In genomic region chr11:103281784-103282183, GRCm38 (mm10) we compare ENCODE assay signal across 17 mouse cellular contexts. TPM values are rescaled to one million over a fixed set of nuclear protein-coding genes. Genes with fewer than 3 reads are reported as not detected.
DNase-seq lines count a peak whose midpoint lies in the region; ATAC-seq and TF ChIP-seq lines count a peak whose summit lies in the region.
"Had no signal": no experiment of that assay in that cellular context is flagged by ENCODE, and none has a peak within 500 bp of the region (broad histone marks: within the 10 kb centered on the region; RNA-seq: fewer than 3 reads in every experiment).

No protein-coding gene starts in this region.

- H3K9ac ChIP-seq in liver, adult 2 months (ENCODE audit: low read depth, low read length): no peak overlapping the region
- no peak overlapping the region for H3K9ac ChIP-seq in liver, embryonic 12.5 days
- H3K9ac ChIP-seq: hindbrain, embryonic 15.5 days; midbrain, embryonic 13.5 days had no signal

- WGBS in liver, adult 2 months: 57% methylated on average over 7 of the region's 7 CpGs
- 18% methylated on average over 7 of the region's 7 CpGs for WGBS in liver, embryonic 12.5 days (ENCODE audit: insufficient replicate concordance)

- intact Hi-C loops in gastrocnemius, adult 2 months (cut with DNase I): no loop called here

- no peaks in the 10 kb centered on the region for H3K4me1 ChIP-seq in liver, adult 2 months (ENCODE audit: control insufficient read depth, insufficient read depth, low read length)
- H3K4me1 ChIP-seq in liver, embryonic 12.5 days: no peaks in the 10 kb centered on the region
- H3K4me1 ChIP-seq: hindbrain, embryonic 15.5 days; midbrain, embryonic 13.5 days had no signal

- TF ChIP-seq POLR2A in liver, adult 2 months (IDR thresholded peaks at IDR 0.05; ENCODE audit: extremely low read depth, insufficient read depth, low read length): no peak

- no peak for ATAC-seq in liver, embryonic 12.5 days
- peak; percentile 87 for ATAC-seq in common myeloid progenitor, adult 5-6 weeks (replicated peaks; ENCODE audit: low read depth, poor library complexity, severe bottlenecking)
- peak; percentile 87 for ATAC-seq in megakaryocyte progenitor cell, adult 5-6 weeks (replicated peaks; ENCODE audit: poor library complexity)
- ATAC-seq: intestine, embryonic 16.5 days; midbrain, embryonic 13.5 days had no signal

- TF ChIP-seq CTCF in gastrocnemius, adult 2 months (IDR thresholded peaks at IDR 0.05): no peak
- TF ChIP-seq CTCF in liver, adult 2 months (IDR thresholded peaks at IDR 0.05; ENCODE audit: low read depth, low read length): no peak

- DNase-seq in gastrocnemius, adult 2 months: peak; percentile 48
- no peak for DNase-seq in gastrocnemius, postnatal 25 days
- DNase-seq in liver, adult 2 months (ENCODE audit: extremely low read depth, low read depth, low spot score): peak; percentile 38
- DNase-seq in thymus, postnatal 25 days: no peak
- no peak for DNase-seq in B cell, adult 2 months
- DNase-seq: adrenal gland, postnatal 14 days; cerebellum, adult 8-10 months; heart, postnatal 14 days; thymus, postnatal 4 days had no signal

- no peak overlapping the region for H3K4me3 ChIP-seq in gastrocnemius, adult 2 months
- H3K4me3 ChIP-seq in liver, adult 2 months (ENCODE audit: insufficient read depth, low read depth, low read length): no peak overlapping the region
- H3K4me3 ChIP-seq in liver, embryonic 12.5 days: no peak overlapping the region
- H3K4me3 ChIP-seq: hindbrain, embryonic 15.5 days; layer of hippocampus, adult 2 months; midbrain, embryonic 13.5 days had no signal

- H3K27me3 ChIP-seq in liver, adult 2 months (ENCODE audit: control insufficient read depth, insufficient read depth, low read length): no peaks in the 10 kb centered on the region
- peaks cover 21% of the 10 kb centered on the region; the same call in 1 of the 2 replicates for H3K27me3 ChIP-seq in liver, embryonic 12.5 days (replicated peaks)
- H3K27me3 ChIP-seq: hindbrain, embryonic 15.5 days; midbrain, embryonic 13.5 days had no signal

- no peaks in the 10 kb centered on the region for H3K36me3 ChIP-seq in liver, adult 2 months (ENCODE audit: control insufficient read depth, insufficient read depth, low read length)
- no peaks in the 10 kb centered on the region for H3K36me3 ChIP-seq in liver, embryonic 12.5 days
- H3K36me3 ChIP-seq: hindbrain, embryonic 15.5 days; midbrain, embryonic 13.5 days had no signal

- H3K4me2 ChIP-seq in liver, embryonic 12.5 days: no peak overlapping the region
- H3K4me2 ChIP-seq: hindbrain, embryonic 15.5 days; midbrain, embryonic 13.5 days had no signal

- peak overlapping the region; percentile 60 for H3K27ac ChIP-seq in gastrocnemius, adult 2 months
- no peak overlapping the region for H3K27ac ChIP-seq in liver, adult 2 months (replicated peaks; ENCODE audit: insufficient read depth, low read depth, low read length)
- no peak overlapping the region for H3K27ac ChIP-seq in liver, embryonic 12.5 days
- H3K27ac ChIP-seq: hindbrain, embryonic 15.5 days; kidney, postnatal 0 days; layer of hippocampus, adult 2 months; midbrain, embryonic 13.5 days had no signal

- H3K79me2 ChIP-seq in liver, adult 2 months (ENCODE audit: control insufficient read depth, insufficient read depth, low read length): no peaks in the 10 kb centered on the region

- no peaks in the 10 kb centered on the region for H3K9me3 ChIP-seq in liver, embryonic 12.5 days (replicated peaks)
- H3K9me3 ChIP-seq: hindbrain, embryonic 15.5 days; midbrain, embryonic 13.5 days had no signal

RNA-seq across cellular contexts. Expression of gene Map3k14, which starts 14.5 kb away (rescaled TPM):
- total RNA-seq in gastrocnemius, adult 2 months (2021): 1 to 10 TPM; 4.1 to 4.2 TPM
- 1 to 10 TPM; 2.8 to 4.1 TPM for total RNA-seq in gastrocnemius, postnatal 25 days (2021)
- total RNA-seq in liver, adult 2 months (2014; rRNA removed): 1.4 and 2.2 TPM in 2 replicates
- 2.0 and 2.1 TPM in 2 replicates for polyA plus RNA-seq in liver, adult 2 months (2012; rRNA removed)
- polyA plus RNA-seq in liver, embryonic 12.5 days (2016; fragmentation: Nextera tagmentation; extraction: Ambion mirVana): 0.84 and 0.93 TPM in 2 replicates
- total RNA-seq in common myeloid progenitor, adult 5-6 weeks (2017): 3.7 and 18.4 TPM in 2 replicates
- 4.5 and 4.8 TPM in 2 replicates for total RNA-seq in megakaryocyte progenitor cell, adult 5-6 weeks (2015)
- 3.9 and 4.5 TPM in 2 replicates for total RNA-seq in megakaryocyte progenitor cell, adult 5-6 weeks (2017)

Comparison
In these comparisons a context has a peak if more than half of its experiments do, and no peak if none do; other contexts are left out.
1. DNase-seq: peak in gastrocnemius, adult 2 months (single experiment) and liver, adult 2 months (single experiment); none in gastrocnemius, postnatal 25 days (single experiment), thymus, postnatal 25 days (single experiment) and B cell, adult 2 months (0 of 2).